Mouse (Mus musculus): ENCODE data around the gene Triap1. TPM values are rescaled to one million over a fixed set of nuclear protein-coding genes. Genes with fewer than 3 reads are reported as not detected.
"Not testable (repeated sequence)": the region's sequence is repeated elsewhere in the genome, so short reads cannot be mapped to it uniquely, and the experiment has no call there.

Triap1 gene
- polyA plus RNA-seq, 1 experiment from 2014 or later = 56.2 TPM

- H3K27me3 ChIP-seq (ENCODE audit: control insufficient read depth, insufficient read depth, low read length) = no peaks in the 10 kb centered on the region
- peak overlapping the region; percentile 20 for H3K4me3 ChIP-seq (ENCODE audit: low read length)
- H3K36me3 ChIP-seq (ENCODE audit: control insufficient read depth, insufficient read depth, low read length) = no peaks in the 10 kb centered on the region
- peak overlapping the region; percentile 51; the same call in 1 of the 2 replicates for H3K9ac ChIP-seq (ENCODE audit: low read depth, low read length)
- H3K9me3 ChIP-seq (ENCODE audit: control insufficient read depth, low read length) = no peaks in the 10 kb centered on the region
- peak; percentile 84 for ATAC-seq (ENCODE audit: low FRiP score, low TSS enrichment)
- peaks cover 3% of the 10 kb centered on the region for H3K4me1 ChIP-seq (ENCODE audit: control insufficient read depth, insufficient read depth, low read length)
- H3K27ac ChIP-seq (ENCODE audit: low read depth, low read length) = peak overlapping the region; percentile 66; the same call in 1 of the 2 replicates
- 10% methylated on average over 26 of the region's 26 CpGs for WGBS
- H3K4me2 ChIP-seq (replicated peaks; ENCODE audit: low read depth, low read length) = peak overlapping the region; percentile 50
Measured at GRCm38 (mm10) chr5:115373441-115374203, 32.6 kb downstream of the Triap1 start.

- H3K27ac ChIP-seq (ENCODE audit: low read depth, low read length) = peak overlapping the region; percentile 66; the same call in 1 of the 2 replicates
- ATAC-seq (ENCODE audit: low FRiP score, low TSS enrichment) = no peak
- WGBS = 11% methylated on average over 11 of the region's 11 CpGs
- H3K9ac ChIP-seq (ENCODE audit: low read depth, low read length) = peak overlapping the region; percentile 51; the same call in 1 of the 2 replicates
- no peaks in the 10 kb centered on the region for H3K27me3 ChIP-seq (ENCODE audit: control insufficient read depth, insufficient read depth, low read length)
- H3K4me3 ChIP-seq (ENCODE audit: low read length) = peak overlapping the region; percentile 20
- H3K36me3 ChIP-seq (ENCODE audit: control insufficient read depth, insufficient read depth, low read length) = no peaks in the 10 kb centered on the region
- peak overlapping the region; percentile 50 for H3K4me2 ChIP-seq (replicated peaks; ENCODE audit: low read depth, low read length)
- no peaks in the 10 kb centered on the region for H3K9me3 ChIP-seq (ENCODE audit: control insufficient read depth, low read length)
- H3K4me1 ChIP-seq (ENCODE audit: control insufficient read depth, insufficient read depth, low read length) = peaks cover 3% of the 10 kb centered on the region
Measured at GRCm38 (mm10) chr5:115374204-115374820, 33.3 kb downstream of the Triap1 start.

GRCm38 (mm10) chr5:115375436-115375835 lies 34.4 kb downstream of the Triap1 start:
- H3K4me1 ChIP-seq (ENCODE audit: control insufficient read depth, insufficient read depth, low read length) = peaks cover 3% of the 10 kb centered on the region
- no peak overlapping the region for H3K27ac ChIP-seq (ENCODE audit: low read depth, low read length)
- no peak overlapping the region for H3K9ac ChIP-seq (ENCODE audit: low read depth, low read length)
- H3K4me3 ChIP-seq (ENCODE audit: low read length) = no peak overlapping the region
- WGBS = 88% methylated on average over 2 of the region's 2 CpGs
- ATAC-seq (ENCODE audit: low FRiP score, low TSS enrichment) = no peak
- H3K36me3 ChIP-seq (ENCODE audit: control insufficient read depth, insufficient read depth, low read length) = no peaks in the 10 kb centered on the region
- H3K9me3 ChIP-seq (ENCODE audit: control insufficient read depth, low read length) = no peaks in the 10 kb centered on the region
- no peaks in the 10 kb centered on the region for H3K27me3 ChIP-seq (ENCODE audit: control insufficient read depth, insufficient read depth, low read length)
- no peak overlapping the region for H3K4me2 ChIP-seq (replicated peaks; ENCODE audit: low read depth, low read length)

- ATAC-seq (ENCODE audit: low FRiP score, low TSS enrichment) = not testable (repeated sequence)
- WGBS = 90% methylated on average over 2 of the region's 2 CpGs
Measured at GRCm38 (mm10) chr5:115378882-115379281, 37.9 kb downstream of the Triap1 start.

GRCm38 (mm10) chr5:115391935-115392334 lies 50.9 kb downstream of the Triap1 start:
- no peak overlapping the region; the same call in 1 of the 2 replicates for H3K27ac ChIP-seq (ENCODE audit: low read depth, low read length)
- H3K9ac ChIP-seq (ENCODE audit: low read depth, low read length) = no peak overlapping the region
- H3K27me3 ChIP-seq (ENCODE audit: control insufficient read depth, insufficient read depth, low read length) = no peaks in the 10 kb centered on the region
- ATAC-seq (ENCODE audit: low FRiP score, low TSS enrichment) = no peak
- no peaks in the 10 kb centered on the region for H3K9me3 ChIP-seq (ENCODE audit: control insufficient read depth, low read length)
- 17% methylated on average over 9 of the region's 9 CpGs for WGBS
- H3K4me3 ChIP-seq (ENCODE audit: low read length) = no peak overlapping the region
- H3K36me3 ChIP-seq (ENCODE audit: control insufficient read depth, insufficient read depth, low read length) = no peaks in the 10 kb centered on the region
- peaks cover 11% of the 10 kb centered on the region for H3K4me1 ChIP-seq (ENCODE audit: control insufficient read depth, insufficient read depth, low read length)
- H3K4me2 ChIP-seq (replicated peaks; ENCODE audit: low read depth, low read length) = no peak overlapping the region

More at GRCm38 (mm10) chr5:115378882-115379281, 37.9 kb downstream of the Triap1 start:
- H3K4me3 ChIP-seq (ENCODE audit: low read length); H3K27me3 ChIP-seq (ENCODE audit: control insufficient read depth, insufficient read depth, low read length); H3K9ac ChIP-seq (ENCODE audit: low read depth, low read length); H3K36me3 ChIP-seq (ENCODE audit: control insufficient read depth, insufficient read depth, low read length); H3K27ac ChIP-seq (ENCODE audit: low read depth, low read length); H3K9me3 ChIP-seq (ENCODE audit: control insufficient read depth, low read length); H3K4me1 ChIP-seq (ENCODE audit: control insufficient read depth, insufficient read depth, low read length); H3K4me2 ChIP-seq (replicated peaks; ENCODE audit: low read depth, low read length): not testable (repeated sequence)

GRCm38 (mm10) chr5:115392969-115393368 lies 51.9 kb downstream of the Triap1 start:
- no peak for ATAC-seq (ENCODE audit: low FRiP score, low TSS enrichment)
- H3K4me1 ChIP-seq (ENCODE audit: control insufficient read depth, insufficient read depth, low read length) = peaks cover 13% of the 10 kb centered on the region
- no peak overlapping the region for H3K4me3 ChIP-seq (ENCODE audit: low read length)
- no peaks in the 10 kb centered on the region for H3K36me3 ChIP-seq (ENCODE audit: control insufficient read depth, insufficient read depth, low read length)
- H3K27ac ChIP-seq (ENCODE audit: low read depth, low read length) = no peak overlapping the region
- no peaks in the 10 kb centered on the region for H3K27me3 ChIP-seq (ENCODE audit: control insufficient read depth, insufficient read depth, low read length)
- no peak overlapping the region for H3K9ac ChIP-seq (ENCODE audit: low read depth, low read length)
- 87% methylated on average over 1 of the region's 1 CpGs for WGBS
- no peak overlapping the region for H3K4me2 ChIP-seq (replicated peaks; ENCODE audit: low read depth, low read length)
- H3K9me3 ChIP-seq (ENCODE audit: control insufficient read depth, low read length) = no peaks in the 10 kb centered on the region

Other genes with a start within 250 kb of the Triap1 start
- 54.5 and 60.9 TPM in 2 replicates for gene Gm10401, start 242.9 kb upstream of the Triap1 start, polyA plus RNA-seq (2014; fragmentation: Nextera tagmentation; extraction: Ambion mirVana)
- 54.2 and 68.5 TPM in 2 replicates for gene Acads, start 221.9 kb upstream of the Triap1 start, polyA plus RNA-seq (2014; fragmentation: Nextera tagmentation; extraction: Ambion mirVana)
- 26.3 and 50.3 TPM in 2 replicates for gene Unc119b, start 206.2 kb upstream of the Triap1 start, polyA plus RNA-seq (2014; fragmentation: Nextera tagmentation; extraction: Ambion mirVana)
- 57.8 and 75.5 TPM in 2 replicates for gene Mlec, start 183.0 kb upstream of the Triap1 start, polyA plus RNA-seq (2014; fragmentation: Nextera tagmentation; extraction: Ambion mirVana)
- 2.0 and 2.4 TPM in 2 replicates for gene Cabp1, start 146.8 kb upstream of the Triap1 start, polyA plus RNA-seq (2014; fragmentation: Nextera tagmentation; extraction: Ambion mirVana)
- 116 and 120 TPM in 2 replicates for gene Pop5, start 105.4 kb upstream of the Triap1 start, polyA plus RNA-seq (2014; fragmentation: Nextera tagmentation; extraction: Ambion mirVana)
- 81.9 TPM in 2 replicates for gene Rnf10, start 68.3 kb upstream of the Triap1 start, polyA plus RNA-seq (2014; fragmentation: Nextera tagmentation; extraction: Ambion mirVana)
- gene Coq5, start 61.6 kb upstream of the Triap1 start, polyA plus RNA-seq (2014; fragmentation: Nextera tagmentation; extraction: Ambion mirVana) = 39.7 and 58.8 TPM in 2 replicates
- gene Dynll1, start 40.2 kb upstream of the Triap1 start, polyA plus RNA-seq (2014; fragmentation: Nextera tagmentation; extraction: Ambion mirVana) = 1,720 and 2,039 TPM in 2 replicates
- 320 and 334 TPM in 2 replicates for gene Srsf9, start 14.0 kb upstream of the Triap1 start, polyA plus RNA-seq (2014; fragmentation: Nextera tagmentation; extraction: Ambion mirVana)
- 35.8 and 36.9 TPM in 2 replicates for gene Gatc, start within 50 bp of the Triap1 start, polyA plus RNA-seq (2014; fragmentation: Nextera tagmentation; extraction: Ambion mirVana)
- 911 and 1,119 TPM in 2 replicates for gene Cox6a1, start 7.8 kb downstream of the Triap1 start, polyA plus RNA-seq (2014; fragmentation: Nextera tagmentation; extraction: Ambion mirVana)
- gene Msi1, start 88.4 kb downstream of the Triap1 start, polyA plus RNA-seq (2014; fragmentation: Nextera tagmentation; extraction: Ambion mirVana) = 26.2 and 34.0 TPM in 2 replicates
- 0.46 and 0.57 TPM in 2 replicates for gene Pla2g1b, start 125.0 kb downstream of the Triap1 start, polyA plus RNA-seq (2014; fragmentation: Nextera tagmentation; extraction: Ambion mirVana)
- gene Sirt4, start 143.5 kb downstream of the Triap1 start, polyA plus RNA-seq (2014; fragmentation: Nextera tagmentation; extraction: Ambion mirVana) = 16.4 and 20.9 TPM in 2 replicates
- 21.9 and 22.4 TPM in 2 replicates for gene Pxn, start 165.5 kb downstream of the Triap1 start, polyA plus RNA-seq (2014; fragmentation: Nextera tagmentation; extraction: Ambion mirVana)
- gene Rplp0, start 218.2 kb downstream of the Triap1 start, polyA plus RNA-seq (2014; fragmentation: Nextera tagmentation; extraction: Ambion mirVana) = 1,879 and 2,111 TPM in 2 replicates
- gene Gcn1l1, start 224.0 kb downstream of the Triap1 start, polyA plus RNA-seq (2014; fragmentation: Nextera tagmentation; extraction: Ambion mirVana) = 44.3 and 56.0 TPM in 2 replicates